Mouse (Mus musculus) CH12.LX (cell line): ENCODE results near the gene Yif1a. TPM values are rescaled to one million over a fixed set of nuclear protein-coding genes. Genes with fewer than 3 reads are reported as not detected.

Source experiments
- DNase-seq: peaks from one replicate; pipeline ENCODE4 v3.0.0-alpha.2; 2013; ENCODE audit errors: extremely low read depth
- H3K27ac ChIP-seq: 2 replicates; pipeline ENCODE4 v1.5.1; 2012; ENCODE audit warnings: low read depth, mild to moderate bottlenecking, control low read depth, moderate library complexity; ENCODE audit not compliant: insufficient read depth
- H3K27me3 ChIP-seq: replicated peaks from 2 replicates; pipeline ENCODE3; 2012; ENCODE audit warnings: inconsistent platforms
- H3K36me3 ChIP-seq, 2 experiments: replicated peaks in 1 of 2; 2 replicates each; pipeline versions ENCODE3 to v1.6.1; 2012; ENCODE audit warnings: inconsistent platforms in 1 of 2, low read length in 1 of 2, mild to moderate bottlenecking in 1 of 2, mixed read lengths in 1 of 2, moderate library complexity in 1 of 2; ENCODE audit not compliant: control insufficient read depth in 1 of 2, insufficient read depth in 1 of 2
- H3K4me1 ChIP-seq, 2 experiments: 2 replicates each; pipeline ENCODE4 v1.6.1; 2012; ENCODE audit warnings: inconsistent platforms in 1 of 2, moderate library complexity in 1 of 2; ENCODE audit not compliant: insufficient read depth in 2 of 2, control insufficient read depth in 1 of 2
- H3K4me2 ChIP-seq: 2 replicates; pipeline ENCODE4 v1.6.1; 2012; ENCODE audit warnings: low read depth, mild to moderate bottlenecking, control low read depth; ENCODE audit not compliant: poor library complexity, insufficient read depth, severe bottlenecking
- H3K4me3 ChIP-seq, 3 experiments: fragments of 150-350 bp in 1 of 3; sonication (generic) in 1 of 3; replicated peaks in 1 of 3; 2 replicates each; pipeline versions ENCODE3 to v1.5.1; 2011 to 2012; ENCODE audit warnings: low read depth in 2 of 3, low read length in 2 of 3, mild to moderate bottlenecking in 2 of 3, moderate library complexity in 2 of 3, control low read depth in 1 of 3, improper control_type of control experiment in 1 of 3, inconsistent platforms in 1 of 3, mixed read lengths in 1 of 3; ENCODE audit not compliant: poor library complexity in 1 of 3
- H3K79me2 ChIP-seq: replicated peaks from 2 replicates; pipeline ENCODE4 v1.6.1; 2012; ENCODE audit warnings: mild to moderate bottlenecking, moderate library complexity; ENCODE audit not compliant: control insufficient read depth, poor library complexity, insufficient read depth, severe bottlenecking; ENCODE audit errors: extremely low read depth
- H3K9ac ChIP-seq: 2 replicates; pipeline ENCODE4 v1.6.1; 2012; ENCODE audit warnings: low read depth, mild to moderate bottlenecking, control low read depth, moderate library complexity; ENCODE audit not compliant: insufficient read depth
- H3K9me3 ChIP-seq: replicated peaks from 2 replicates; pipeline ENCODE3; 2012; ENCODE audit warnings: low read length, inconsistent platforms, mixed read lengths
- BHLHE40 ChIP-seq: IDR thresholded peaks from 2 replicates; pipeline ENCODE4 v1.6.1; 2011; ENCODE audit warnings: mild to moderate bottlenecking, low read depth, low read length, improper control_type of control experiment
- CHD1 ChIP-seq: IDR thresholded peaks from 2 replicates; pipeline ENCODE4 v1.6.1; 2012; ENCODE audit warnings: low read depth, low read length, improper control_type of control experiment, inconsistent platforms
- CHD2 ChIP-seq: IDR thresholded peaks from 2 replicates; pipeline ENCODE4 v1.6.1; 2011; ENCODE audit warnings: low read length, improper control_type of control experiment
- CTCF ChIP-seq, 2 experiments: IDR thresholded peaks in 1 of 2; conservative IDR thresholded peaks in 1 of 2; 2 replicates each; pipeline ENCODE4 v1.5.1; 2011 to 2012; ENCODE audit warnings: low read depth in 2 of 2, low read length in 2 of 2, improper control_type of control experiment in 1 of 2, inconsistent platforms in 1 of 2, mild to moderate bottlenecking in 1 of 2, moderate library complexity in 1 of 2
- E2F4 ChIP-seq: IDR thresholded peaks from 2 replicates; pipeline ENCODE4 v1.6.1; 2011; ENCODE audit warnings: low read depth, low read length, improper control_type of control experiment; ENCODE audit not compliant: insufficient replicate concordance
- ELF1 ChIP-seq: IDR thresholded peaks from 2 replicates; pipeline ENCODE4 v1.6.1; 2014; ENCODE audit warnings: low read depth, mild to moderate bottlenecking, inconsistent platforms, low read length, improper control_type of control experiment
- EP300 ChIP-seq: IDR thresholded peaks from 2 replicates; pipeline ENCODE4 v1.6.1; 2011; ENCODE audit warnings: low read length, improper control_type of control experiment
- ETS1 ChIP-seq: conservative IDR thresholded peaks from 2 replicates; pipeline ENCODE4 v1.6.1; 2012; ENCODE audit warnings: low read depth, mild to moderate bottlenecking, inconsistent platforms, low read length, improper control_type of control experiment, moderate library complexity
- GABPA ChIP-seq: IDR thresholded peaks from 2 replicates; pipeline ENCODE4 v1.6.1; 2012; ENCODE audit warnings: low read depth, low read length, improper control_type of control experiment, inconsistent platforms; ENCODE audit not compliant: insufficient replicate concordance
- HCFC1 ChIP-seq: IDR thresholded peaks from 2 replicates; pipeline ENCODE4 v1.6.1; 2012; ENCODE audit warnings: low read depth, mild to moderate bottlenecking, inconsistent platforms, low read length, improper control_type of control experiment
- IRF4 ChIP-seq: IDR thresholded peaks from 2 replicates; pipeline ENCODE4 v1.6.1; 2014; ENCODE audit warnings: low read depth, mild to moderate bottlenecking, inconsistent platforms, low read length, improper control_type of control experiment
- JUN ChIP-seq: IDR thresholded peaks from 2 replicates; pipeline ENCODE4 v1.6.1; 2011; ENCODE audit warnings: low read depth, mild to moderate bottlenecking, low read length, improper control_type of control experiment, moderate library complexity; ENCODE audit not compliant: insufficient read depth
- JUND ChIP-seq: conservative IDR thresholded peaks from 2 replicates; pipeline ENCODE4 v1.6.1; 2011; ENCODE audit warnings: low read depth, low read length, improper control_type of control experiment
- KAT2A ChIP-seq: IDR thresholded peaks from 2 replicates; pipeline ENCODE4 v1.6.1; 2012; ENCODE audit warnings: low read length, improper control_type of control experiment, inconsistent platforms; ENCODE audit not compliant: insufficient replicate concordance
- MAFK ChIP-seq: IDR thresholded peaks from 2 replicates; pipeline ENCODE4 v1.6.1; 2011; ENCODE audit warnings: low read length, improper control_type of control experiment; ENCODE audit not compliant: insufficient replicate concordance
- MAX ChIP-seq: IDR thresholded peaks from 2 replicates; pipeline ENCODE4 v1.6.1; 2011; ENCODE audit warnings: low read length, improper control_type of control experiment
- MAZ ChIP-seq: IDR thresholded peaks from 2 replicates; pipeline ENCODE4 v1.6.1; 2012; ENCODE audit warnings: low read depth, mild to moderate bottlenecking, inconsistent platforms, low read length, improper control_type of control experiment, moderate library complexity
- MEF2A ChIP-seq: IDR thresholded peaks from 2 replicates; pipeline ENCODE4 v1.6.1; 2014; ENCODE audit warnings: low read depth, mild to moderate bottlenecking, inconsistent platforms, low read length, improper control_type of control experiment, borderline replicate concordance
- MXI1 ChIP-seq: IDR thresholded peaks from 2 replicates; pipeline ENCODE4 v1.6.1; 2011; ENCODE audit warnings: mild to moderate bottlenecking, low read depth, low read length, improper control_type of control experiment
- MYC ChIP-seq: IDR thresholded peaks from 2 replicates; pipeline ENCODE4 v1.6.1; 2011; ENCODE audit warnings: low read depth, mild to moderate bottlenecking, improper control_type of control experiment, low read length
- NELFE ChIP-seq: IDR thresholded peaks from 2 replicates; pipeline ENCODE4 v1.6.1; 2011; ENCODE audit warnings: low read depth, low read length, improper control_type of control experiment
- NRF1 ChIP-seq: IDR thresholded peaks from 2 replicates; pipeline ENCODE4 v1.6.1; 2014; ENCODE audit warnings: low read depth, mild to moderate bottlenecking, inconsistent platforms, low read length, improper control_type of control experiment, moderate library complexity
- PAX5 ChIP-seq: IDR thresholded peaks from 2 replicates; pipeline ENCODE4 v1.6.1; 2012; ENCODE audit warnings: low read length, inconsistent platforms, mixed read lengths
- POLR2A ChIP-seq: IDR thresholded peaks from 2 replicates; pipeline ENCODE4 v1.6.1; 2011; ENCODE audit warnings: low read depth, mild to moderate bottlenecking, improper control_type of control experiment, low read length
- POLR2AphosphoS2 ChIP-seq: IDR thresholded peaks from 2 replicates; pipeline ENCODE4 v1.6.1; 2011; ENCODE audit warnings: low read depth, low read length, improper control_type of control experiment
- RAD21 ChIP-seq: IDR thresholded peaks from 2 replicates; pipeline ENCODE4 v1.6.1; 2011; ENCODE audit warnings: low read depth, mild to moderate bottlenecking, low read length, improper control_type of control experiment, moderate library complexity
- RCOR1 ChIP-seq: conservative IDR thresholded peaks from 2 replicates; pipeline ENCODE4 v1.6.1; 2012; ENCODE audit warnings: low read depth, mild to moderate bottlenecking, inconsistent platforms, low read length, improper control_type of control experiment
- SIN3A ChIP-seq: IDR thresholded peaks from 2 replicates; pipeline ENCODE4 v1.6.1; 2012; ENCODE audit warnings: low read length, improper control_type of control experiment, inconsistent platforms
- SMC3 ChIP-seq: IDR thresholded peaks from 2 replicates; pipeline ENCODE4 v1.6.1; 2011; ENCODE audit warnings: low read depth, low read length, improper control_type of control experiment
- TBP ChIP-seq: conservative IDR thresholded peaks from 2 replicates; pipeline ENCODE4 v1.6.1; 2011; ENCODE audit warnings: low read depth, low read length, improper control_type of control experiment
- TCF12 ChIP-seq: IDR thresholded peaks from 2 replicates; pipeline ENCODE4 v1.6.1; 2014; ENCODE audit warnings: low read depth, mild to moderate bottlenecking, inconsistent platforms, low read length, improper control_type of control experiment
- UBTF ChIP-seq: IDR thresholded peaks from 2 replicates; pipeline ENCODE4 v1.6.1; 2012; ENCODE audit warnings: low read depth, mild to moderate bottlenecking, inconsistent platforms, low read length, improper control_type of control experiment, moderate library complexity
- USF1 ChIP-seq: IDR thresholded peaks from 2 replicates; pipeline ENCODE4 v1.6.1; 2014; ENCODE audit warnings: low read depth, mild to moderate bottlenecking, inconsistent platforms, low read length, improper control_type of control experiment
- USF2 ChIP-seq: conservative IDR thresholded peaks from 2 replicates; pipeline ENCODE4 v1.6.1; 2011; ENCODE audit warnings: low read depth, low read length, improper control_type of control experiment
- ZC3H11A ChIP-seq: IDR thresholded peaks from 2 replicates; pipeline ENCODE4 v1.6.1; 2012; ENCODE audit warnings: low read depth, mild to moderate bottlenecking, inconsistent platforms, low read length, improper control_type of control experiment
- ZKSCAN1 ChIP-seq: IDR thresholded peaks from 2 replicates; pipeline ENCODE4 v1.6.1; 2012; ENCODE audit warnings: low read depth, inconsistent platforms, low read length, improper control_type of control experiment, borderline replicate concordance
- ZMIZ1 ChIP-seq: IDR thresholded peaks from 2 replicates; pipeline ENCODE4 v1.6.1; 2012; ENCODE audit warnings: low read depth, mild to moderate bottlenecking, inconsistent platforms, low read length, improper control_type of control experiment
- ZNF384 ChIP-seq: IDR thresholded peaks from 2 replicates; pipeline ENCODE4 v1.6.1; 2012; ENCODE audit warnings: low read depth, low read length, improper control_type of control experiment, inconsistent platforms
- dilution Hi-C: fragments of 300-500 bp; cut with MboI; formaldehyde crosslinking; loops from 2 replicates; pipeline ENCODE4 v1.14.3; 2020; ENCODE audit warnings: low sequenced_read_pairs; ENCODE audit not compliant: extremely low pct_unique_long_range_greater_than_20kb, extremely low pct_ligation_motif_present
- in situ Hi-C: fragments of 300-500 bp; cut with MboI; formaldehyde crosslinking; loops from 3 replicates; pipeline ENCODE4 v1.14.3; 2019; ENCODE audit warnings: low sequenced_read_pairs, low pct_ligation_motif_present, low pct_unique_long_range_greater_than_20kb, mixed read lengths
- polyA plus RNA-seq: library from polyadenylated mRNA; unstranded; fragments of >175 nt; gene quantifications from 2 replicates; pipeline ENCODE4 v1.2.1, GENCODE M21; 2012; ENCODE audit warnings: low read depth; ENCODE audit not compliant: insufficient read length
- total RNA-seq, 2 experiments: library from RNA; depleted of rRNA; stranded (reverse); fragments of 300-350 nt in 1 of 2; fragments of >200 nt in 1 of 2; gene quantifications; 2 replicates each; pipeline ENCODE4 v1.2.3; 2012 to 2014

Gene Yif1a
- total and polyA plus RNA-seq, 3 experiments: 33.1 to 72.4 (median 65.0) TPM

DNA sequence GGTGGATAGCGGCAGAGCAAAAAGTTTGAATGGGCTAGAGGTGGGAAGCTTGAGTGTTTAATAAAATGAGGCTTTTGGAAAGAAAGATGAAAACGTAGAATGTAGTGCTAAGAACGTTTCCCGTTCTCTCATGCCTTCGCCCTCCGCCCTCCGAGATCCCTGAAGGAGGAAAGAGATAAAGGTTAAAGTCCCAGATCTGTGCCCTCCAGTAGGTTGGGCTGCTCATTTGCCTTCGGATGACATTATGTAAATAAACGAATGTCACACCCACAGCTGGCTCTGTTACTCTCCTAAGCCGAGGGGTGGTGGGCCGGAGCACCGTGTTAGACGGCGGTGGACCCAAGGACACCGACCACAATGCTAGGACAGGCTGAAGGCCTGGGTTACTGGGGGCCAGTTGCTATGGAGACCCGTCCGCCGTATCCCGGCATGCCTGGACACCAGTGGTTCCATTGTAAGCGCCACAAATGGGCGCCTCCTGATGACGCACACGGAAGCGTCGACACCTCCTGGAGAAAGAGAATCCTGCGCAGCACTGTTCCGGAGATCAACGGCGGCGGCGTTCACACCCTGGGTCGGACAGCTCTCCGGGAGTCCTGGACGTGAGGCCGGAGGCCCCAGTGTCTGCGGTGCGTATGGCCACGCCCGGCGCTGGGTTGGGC lies 47.3 kb upstream of the Yif1a start, which contains the start of gene Brms1:
Brms1 (plus strand) TSS at position 493 of the 662 bp plus-strand sequence.
- Histone ChIP-seq H3K4me2 (peak within 1 kb of the TSS; percentile 89), H3K27me3 (peaks cover 3% of the 10 kb centered on the region), H3K4me3 (peak within 1 kb of the TSS; percentile 72 to 95 (median 93)), H3K36me3 (peaks cover 9 to 30% of the 10 kb centered on the region in 2 experiments), H3K27ac (peak within 1 kb of the TSS; percentile 18), H3K9ac (peak within 1 kb of the TSS; percentile 73), H3K4me1 (peaks cover 12 to 40% of the 10 kb centered on the region in 2 experiments), H3K79me2 (peaks cover 11% of the 10 kb centered on the region), H3K9me3 (no peaks in the 10 kb centered on the region)
- peak; percentile 94 for DNase-seq
- dilution Hi-C loops (no loop called here), in situ Hi-C loops (loop anchor here (5.0 kb wide), 1 partner anchor 46 kb away; the partner anchor contains the start of genes Tmem151a and Yif1a)
- TF ChIP-seq ZC3H11A: no peak
- peak; percentile 96 for TF ChIP-seq MXI1
- no peak for TF ChIP-seq RCOR1
- TF ChIP-seq POLR2A: peak; percentile 69
- no peak for TF ChIP-seq RAD21
- TF ChIP-seq EP300: no peak
- no peak for TF ChIP-seq ZNF384
- peak; percentile 94 for TF ChIP-seq HCFC1
- TF ChIP-seq UBTF: no peak
- TF ChIP-seq SMC3: no peak
- TF ChIP-seq IRF4: 0 out of 2 replicates have a peak, but pooled peaks have one; percentile 22
- TF ChIP-seq GABPA: no peak; the same call in 1 of the 2 replicates
- TF ChIP-seq MAZ: peak; percentile 67; the same call in 1 of the 2 replicates
- peak; percentile 99 for TF ChIP-seq ELF1
- TF ChIP-seq MEF2A: no peak; the same call in none of the 2 replicates
- TF ChIP-seq CTCF (conservative IDR thresholded peaks at IDR 0.05 in 1 of 2, IDR thresholded peaks at IDR 0.05 in 1 of 2; ENCODE audit: low read depth in 2 of 2, low read length in 2 of 2): no peak
- no peak for TF ChIP-seq ZMIZ1
- no peak for TF ChIP-seq CHD2
- no peak for TF ChIP-seq JUN
- TF ChIP-seq E2F4: no peak
- TF ChIP-seq TCF12: peak; percentile 47
- TF ChIP-seq ETS1: no peak
- 0 out of 2 replicates have a peak, but pooled peaks have one; percentile 36 for TF ChIP-seq TBP
- peak; percentile 79; the same call in 1 of the 2 replicates for TF ChIP-seq KAT2A
- TF ChIP-seq BHLHE40: no peak
- TF ChIP-seq POLR2AphosphoS2: no peak
- TF ChIP-seq NRF1: peak; percentile 75
- TF ChIP-seq CHD1: no peak
- no peak for TF ChIP-seq MAX
- peak; percentile 98 for TF ChIP-seq SIN3A
- TF ChIP-seq ZKSCAN1: no peak
- peak; percentile 49; the same call in 1 of the 2 replicates for TF ChIP-seq NELFE
- no peak for TF ChIP-seq MAFK
- TF ChIP-seq JUND: no peak
- no peak for TF ChIP-seq USF2
- no peak for TF ChIP-seq MYC
- TF ChIP-seq USF1: no peak
- no peak for TF ChIP-seq PAX5
